Mouse (Mus musculus): Measurements from ENCODE around the gene Slc39a3.
"Not testable (repeated sequence)": the region's sequence is repeated elsewhere in the genome, so short reads cannot be mapped to it uniquely, and the experiment has no call there.

The Slc39a3 gene

DNA sequence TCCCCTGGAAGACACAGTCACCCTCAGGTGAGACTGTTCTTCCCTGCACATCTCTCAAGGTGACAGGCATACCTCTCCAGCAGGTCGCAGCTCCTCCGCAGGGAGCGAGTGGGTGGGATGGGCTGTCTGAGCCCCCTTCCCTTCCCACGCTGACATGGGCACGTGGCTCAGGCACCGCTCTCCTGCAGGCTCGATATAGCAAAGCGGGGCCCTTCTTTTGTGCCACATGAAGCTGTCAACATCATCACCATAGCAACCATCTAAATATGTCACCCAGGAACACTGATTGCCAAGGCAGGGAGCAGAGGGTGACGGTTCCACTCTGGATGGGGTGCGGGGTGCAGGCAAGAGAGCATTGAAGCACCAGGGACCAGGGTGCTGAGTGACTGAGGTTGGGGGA lies 36.1 kb downstream of the Slc39a3 start:
- no peak for DNase-seq

GRCm38 (mm10) chr10:81000197-81001062 lies 36.8 kb downstream of the Slc39a3 start:
- DNase-seq: no peak

DNA sequence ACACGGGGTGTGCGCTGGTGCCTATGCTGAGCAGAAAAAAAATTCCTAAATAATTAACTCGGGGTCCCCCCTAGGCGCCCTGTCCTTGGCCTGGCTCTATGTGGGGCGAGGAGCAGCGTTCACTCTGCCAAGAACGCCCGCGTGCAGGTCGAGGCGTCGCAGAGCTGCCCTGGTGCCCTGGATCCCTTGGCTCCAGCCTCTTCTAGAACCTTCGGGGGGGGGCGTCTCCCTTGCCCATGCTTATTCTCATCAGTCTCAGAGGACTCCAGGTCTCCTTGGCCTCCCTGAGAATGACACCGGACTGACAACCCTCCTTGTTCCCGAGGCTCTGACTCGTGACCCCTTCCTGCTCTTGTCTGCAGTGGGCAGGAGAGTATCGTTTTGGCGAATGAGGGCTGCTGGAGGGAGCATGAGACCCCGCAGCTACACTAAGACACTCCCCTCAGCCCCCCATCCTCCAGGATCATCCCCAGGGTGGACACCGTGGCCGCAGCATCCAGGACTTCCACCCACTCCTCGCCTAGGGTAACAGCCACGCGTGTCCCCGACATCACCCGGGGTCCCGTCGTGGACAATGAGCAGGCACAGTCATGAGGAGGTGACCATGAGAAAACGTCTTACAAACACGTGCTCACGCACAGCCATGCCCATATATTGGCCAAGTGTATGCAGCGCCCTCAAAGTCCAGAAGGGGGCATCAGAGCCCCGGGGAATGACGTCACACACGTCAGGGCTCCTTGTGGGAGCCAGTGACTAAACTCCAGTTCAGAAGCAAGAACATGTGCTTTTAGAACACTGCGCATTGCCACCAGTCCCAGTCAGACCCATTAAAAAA lies 37.6 kb downstream of the Slc39a3 start:
- DNase-seq: peak; percentile 86

DNA sequence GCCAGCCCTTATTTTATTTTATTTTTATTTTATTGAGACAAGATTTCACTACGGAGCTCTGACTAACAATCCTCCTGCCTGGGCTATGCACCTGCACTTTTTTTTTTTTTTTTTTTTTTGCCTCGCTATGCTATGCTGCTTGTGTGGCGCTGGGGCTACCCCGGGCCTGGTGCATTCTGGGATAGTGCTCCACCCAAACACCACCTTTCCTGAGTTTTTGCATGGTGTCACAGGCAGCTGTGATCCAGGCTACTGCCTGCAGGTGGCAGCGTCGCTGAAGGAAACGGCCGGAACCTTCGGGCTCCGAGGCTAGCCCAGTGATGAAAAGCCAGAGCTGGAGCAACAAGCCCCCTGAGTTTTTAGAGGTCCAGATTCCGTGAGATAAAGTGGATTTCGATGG lies 38.4 kb downstream of the Slc39a3 start:
- DNase-seq: peak; percentile 67

GRCm38 (mm10) chr10:80998021-80998420 lies 39.2 kb downstream of the Slc39a3 start:
- DNase-seq: no peak

GRCm38 (mm10) chr10:80997332-80997731 lies 39.9 kb downstream of the Slc39a3 start:
- no peak for DNase-seq

GRCm38 (mm10) chr10:80996501-80996900 lies 40.7 kb downstream of the Slc39a3 start:
- DNase-seq: no peak

DNA sequence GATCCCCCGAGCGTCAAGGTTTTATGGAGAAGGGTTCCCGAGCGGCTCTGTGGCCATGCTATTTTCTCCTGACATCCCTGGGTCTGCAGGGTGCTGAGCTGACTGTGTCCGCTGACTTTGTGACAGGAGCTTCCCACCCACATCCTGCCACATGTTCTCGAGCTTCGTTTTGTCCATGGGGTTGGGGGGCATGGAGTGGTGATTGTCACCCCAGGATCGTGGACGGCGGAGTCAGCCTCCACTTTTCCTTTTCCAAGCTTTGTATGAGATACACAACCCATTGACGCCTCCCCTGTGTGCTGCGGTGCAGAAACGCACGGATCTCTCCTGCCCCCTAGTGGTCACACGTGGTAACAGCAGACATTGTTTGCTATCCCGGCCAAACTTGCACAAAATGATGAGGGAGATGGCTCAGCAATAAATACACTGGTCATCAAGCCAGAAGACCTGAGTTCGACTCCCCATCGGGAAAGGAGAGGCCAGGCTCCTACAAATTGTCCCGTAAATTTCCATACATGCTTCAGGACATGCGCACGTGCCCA lies 42.1 kb downstream of the Slc39a3 start:
- peak; percentile 86 for DNase-seq

GRCm38 (mm10) chr10:80994621-80995020 lies 42.6 kb downstream of the Slc39a3 start:
- DNase-seq: no peak

DNA sequence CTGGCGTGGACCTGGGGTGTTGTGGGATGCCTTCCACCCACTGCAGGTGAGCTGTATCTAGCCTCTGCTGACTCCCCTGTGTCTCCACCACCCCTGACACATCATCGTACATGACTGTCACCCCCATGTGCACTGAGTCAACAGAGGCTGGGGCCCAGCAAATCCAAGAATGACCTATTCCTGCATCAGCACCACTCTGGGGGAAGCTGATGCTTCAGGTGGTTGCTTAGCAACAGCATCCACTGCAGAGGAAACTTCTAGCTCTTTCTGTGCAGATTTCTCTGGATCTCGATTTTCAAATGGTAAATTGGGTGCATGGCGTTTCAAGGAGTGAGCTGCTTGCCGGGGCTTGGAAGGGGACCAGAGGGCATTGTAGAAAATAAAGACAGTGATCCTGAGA lies 44.0 kb downstream of the Slc39a3 start:
- no peak for DNase-seq

DNA sequence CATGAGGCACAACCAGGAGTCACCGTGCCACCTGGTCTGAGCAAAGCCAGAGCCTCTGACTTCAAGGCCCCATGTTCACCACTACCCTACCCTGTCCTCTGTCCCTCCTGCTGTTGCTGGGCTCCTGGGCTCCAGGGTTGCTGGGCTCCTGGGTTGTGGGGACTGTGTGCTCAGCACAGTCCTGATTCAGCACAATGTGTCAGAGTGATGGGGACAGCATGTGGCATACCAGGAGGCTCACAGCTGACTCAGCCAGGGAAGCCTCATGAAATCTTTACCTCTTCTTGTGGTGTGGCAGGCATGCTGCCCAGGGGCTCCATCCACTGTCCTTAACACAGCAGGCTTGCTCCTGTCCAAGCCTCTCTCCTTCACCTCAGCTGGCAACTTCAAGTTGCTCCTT lies 45.3 kb downstream of the Slc39a3 start:
- DNase-seq: no peak

GRCm38 (mm10) chr10:80991007-80991406 lies 46.2 kb downstream of the Slc39a3 start:
- no peak for DNase-seq

- no peak for DNase-seq
Observed at GRCm38 (mm10) chr10:80990406-80990805, 46.8 kb downstream of the Slc39a3 start.

DNA sequence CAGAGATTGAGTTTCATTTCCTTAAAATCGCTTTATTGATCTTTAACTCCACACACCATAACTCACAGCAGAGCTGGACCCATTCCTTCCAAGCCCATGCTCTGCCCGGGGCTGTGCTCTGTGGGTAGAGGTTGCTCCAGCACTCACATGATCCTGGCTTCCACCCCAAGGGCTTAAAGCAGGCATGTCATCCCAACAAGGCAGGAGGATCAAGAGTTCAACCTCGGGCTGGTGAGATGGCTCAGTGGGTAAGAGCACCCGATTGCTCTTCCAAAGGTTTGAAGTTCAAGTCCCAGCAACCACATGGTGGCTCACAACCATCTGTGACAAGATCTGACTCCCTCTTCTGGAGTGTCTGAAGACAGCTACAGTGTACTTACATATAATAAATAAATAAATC lies 47.4 kb downstream of the Slc39a3 start:
- not testable (repeated sequence) for DNase-seq

GRCm38 (mm10) chr10:80989446-80989845 lies 47.8 kb downstream of the Slc39a3 start:
- no peak for DNase-seq

DNA sequence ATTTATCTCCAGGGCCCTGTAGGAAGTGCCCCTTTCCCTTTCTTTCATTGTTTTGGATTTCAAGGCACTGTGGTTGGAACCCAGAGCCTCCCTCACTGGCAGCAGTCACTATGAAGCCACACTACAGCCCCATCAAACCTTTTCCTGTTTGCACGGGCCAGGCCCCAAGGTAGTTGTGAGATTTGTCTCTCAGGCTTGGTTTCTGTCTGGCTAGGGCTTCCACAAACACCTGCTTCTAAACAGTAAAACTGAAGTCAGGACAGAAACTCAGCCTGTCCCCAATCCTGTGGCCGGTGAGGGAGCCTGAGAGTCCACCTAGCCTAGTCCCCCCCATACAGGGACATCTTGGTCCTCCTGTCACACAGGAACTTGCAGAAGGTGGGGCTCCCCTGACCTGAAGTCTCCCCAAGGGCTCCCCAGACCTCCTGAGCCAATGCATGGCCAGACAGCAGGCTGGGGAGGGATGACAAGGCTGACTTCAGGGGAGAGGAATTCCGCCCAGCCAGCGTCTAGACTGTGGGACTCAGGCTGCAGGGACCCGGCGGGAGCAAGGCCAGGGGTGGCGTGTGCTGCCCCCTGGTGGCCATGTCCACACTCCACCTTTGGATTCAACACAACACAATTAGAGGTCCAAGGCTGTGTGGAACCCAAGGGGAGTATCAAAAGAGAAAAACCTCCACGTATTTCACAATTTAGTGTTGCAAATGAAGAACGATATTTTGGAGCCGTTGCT lies 49.4 kb downstream of the Slc39a3 start:
- DNase-seq: peak; percentile 79

- no peak for DNase-seq
Observed at GRCm38 (mm10) chr10:80986754-80987153, 50.5 kb downstream of the Slc39a3 start.

GRCm38 (mm10) chr10:80985970-80986701 lies 51.1 kb downstream of the Slc39a3 start:
- DNase-seq: no peak

GRCm38 (mm10) chr10:80985241-80985969 lies 51.8 kb downstream of the Slc39a3 start:
- DNase-seq: peak; percentile 55

DNA sequence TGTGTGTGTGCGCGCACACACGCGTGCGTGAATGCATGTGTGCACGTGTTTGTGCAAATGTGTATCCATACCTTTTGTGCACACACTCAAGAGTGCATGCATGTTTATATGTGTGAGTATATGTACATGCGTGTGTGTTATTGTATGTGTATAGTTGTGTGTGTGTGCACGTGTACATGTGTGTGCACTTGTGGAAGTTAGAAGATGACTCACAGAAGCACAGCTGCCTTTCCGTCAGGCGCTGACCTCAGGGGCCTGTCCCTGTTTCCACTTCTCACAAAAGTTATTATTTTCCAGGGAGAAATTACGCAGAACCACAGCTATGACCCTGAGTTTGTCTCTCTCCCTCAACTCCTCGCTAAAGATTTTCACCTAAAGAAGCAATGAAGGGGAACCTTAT lies 53.0 kb downstream of the Slc39a3 start:
- no peak for DNase-seq

DNA sequence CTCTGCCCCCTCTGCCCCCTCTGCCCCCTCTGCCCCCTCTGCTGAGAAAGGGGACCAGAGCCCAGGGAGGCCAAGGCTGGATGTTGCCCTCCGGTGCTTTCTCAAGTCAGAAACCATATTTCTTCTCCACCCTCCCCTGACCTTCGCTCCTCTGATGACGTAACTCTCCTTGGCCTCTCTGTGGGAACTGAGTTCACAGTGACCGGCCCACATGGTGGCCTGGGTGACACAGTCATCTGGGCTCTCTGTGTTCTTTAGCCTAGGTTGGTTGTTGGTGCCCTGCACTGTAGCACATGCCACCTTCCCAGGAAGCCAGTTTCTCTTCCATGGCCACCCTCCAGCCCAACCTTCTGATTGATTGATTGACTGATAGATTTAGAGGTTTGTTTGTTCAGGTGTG lies 54.8 kb downstream of the Slc39a3 start:
- DNase-seq: no peak

Data from cerebellum, adult 11 months (tissue).